Mouse (Mus musculus): Measurements from ENCODE around the gene Neurl4.

DNA sequence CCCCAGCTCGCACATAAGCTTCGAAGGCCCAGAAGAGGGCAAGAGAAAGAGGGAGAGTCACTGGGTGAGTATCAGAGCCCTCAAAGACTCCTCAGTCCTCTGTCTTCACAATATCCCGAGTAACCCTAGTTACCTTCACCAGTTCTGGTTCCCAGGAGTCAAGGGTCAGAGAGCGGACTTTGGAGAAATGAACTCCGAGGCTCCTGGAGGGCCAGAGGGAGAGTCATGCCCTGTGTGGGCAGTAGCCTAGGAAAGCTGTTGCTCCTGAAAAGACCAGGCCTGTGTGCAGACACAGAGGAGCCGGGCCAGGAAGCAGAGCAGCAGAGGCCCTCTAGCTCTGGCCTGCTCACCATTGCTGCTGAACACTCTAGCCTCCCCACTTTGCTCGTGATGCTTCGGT is 16.2 kb upstream of the Neurl4 start:
- TF ChIP-seq CTCF (IDR thresholded peaks at IDR 0.05; ENCODE audit: borderline replicate concordance, insufficient read depth, low read depth, low read length) (no peak), POLR2A (IDR thresholded peaks at IDR 0.05; ENCODE audit: borderline replicate concordance, insufficient read depth, low read length) (no peak)

All from cerebellum, adult 2 months (tissue).